Mouse (Mus musculus) neural tube, embryonic 15.5 days (tissue): Measurements from ENCODE around the gene Zfp385a. TPM values are rescaled to one million over a fixed set of nuclear protein-coding genes. Genes with fewer than 3 reads are reported as not detected.
A peak's percentile ranks its signal among the peaks of the same experiment; 100 is the strongest.

Experiments used
- ATAC-seq: fragments of 200-750 bp; cut with Nextera tagmentation; 2 replicates; pipeline ENCODE4 v1.8.0; 2017; ENCODE audit warnings: mild to moderate bottlenecking, moderate TSS enrichment, moderate library complexity; ENCODE audit not compliant: low FRiP score
- H3K27ac ChIP-seq: fragments of 300-500 bp; sonication (generic); replicated peaks from 2 replicates; pipeline ENCODE4 v1.5.1; 2015; ENCODE audit warnings: mild to moderate bottlenecking, inconsistent platforms
- H3K27me3 ChIP-seq: fragments of 300-500 bp; sonication (generic); replicated peaks from 2 replicates; pipeline ENCODE4 v1.6.1; 2015; ENCODE audit warnings: inconsistent platforms
- H3K36me3 ChIP-seq: fragments of 300-500 bp; sonication (generic); 2 replicates; pipeline ENCODE4 v1.6.1; 2015; ENCODE audit warnings: inconsistent platforms
- H3K4me1 ChIP-seq: fragments of 300-500 bp; sonication (generic); 2 replicates; pipeline ENCODE4 v1.6.1; 2015; ENCODE audit warnings: inconsistent platforms
- H3K4me2 ChIP-seq: fragments of 300-500 bp; sonication (generic); 2 replicates; pipeline ENCODE4 v1.6.1; 2015; ENCODE audit warnings: inconsistent platforms, mild to moderate bottlenecking, moderate library complexity
- H3K4me3 ChIP-seq: fragments of 300-500 bp; sonication (generic); replicated peaks from 2 replicates; pipeline ENCODE4 v1.5.1; 2015; ENCODE audit warnings: mild to moderate bottlenecking, inconsistent platforms
- H3K9ac ChIP-seq: fragments of 300-500 bp; sonication (generic); replicated peaks from 2 replicates; pipeline ENCODE4 v1.6.1; 2015; ENCODE audit warnings: mild to moderate bottlenecking, inconsistent platforms
- H3K9me3 ChIP-seq: fragments of 300-500 bp; sonication (generic); replicated peaks from 2 replicates; pipeline ENCODE4 v1.6.1; 2016; ENCODE audit warnings: inconsistent platforms
- WGBS: fragments of 180-500 bp; shearing (Covaris S2); methylation state at CpG from one replicate; pipeline ENCODE4 v1.1.7; 2015; ENCODE audit warnings: mixed read lengths; 5-methylcytosine and 5-hydroxymethylcytosine counted together
- polyA plus RNA-seq: library from polyadenylated mRNA; unstranded; fragments of >200 nt; fragmentation: Nextera tagmentation; extraction: Ambion mirVana; gene quantifications from 2 replicates; pipeline ENCODE4 v1.2.1, GENCODE M21; 2015

Gene Zfp385a
- 18.6 and 19.9 TPM in 2 replicates for polyA plus RNA-seq

- H3K4me3 ChIP-seq: peak within 1 kb of the TSS; percentile 56
- H3K27me3 ChIP-seq: peaks cover 21% of the 10 kb centered on the region
- H3K27ac ChIP-seq: no peak within 1 kb of the TSS
- no peaks in the 10 kb centered on the region for H3K9me3 ChIP-seq
- 2% methylated on average over 25 of the region's 26 CpGs for WGBS
- ATAC-seq: peak; percentile 78
- peak within 1 kb of the TSS; percentile 59 for H3K9ac ChIP-seq
- peak within 1 kb of the TSS; percentile 74 for H3K4me2 ChIP-seq
- H3K36me3 ChIP-seq: no peaks in the 10 kb centered on the region
- H3K4me1 ChIP-seq: peaks cover 46% of the 10 kb centered on the region
These were observed at the start of gene Zfp385a for GRCm38 (mm10) chr15:103339961-103340337. Zfp385a (minus strand) TSS chr15:103340093.

- Histone ChIP-seq H3K4me1 (no peaks in the 10 kb centered on the region), H3K4me3 (no peak overlapping the region), H3K27ac (no peak overlapping the region), H3K4me2 (no peak overlapping the region), H3K36me3 (no peaks in the 10 kb centered on the region), H3K27me3 (no peaks in the 10 kb centered on the region), H3K9ac (no peak overlapping the region), H3K9me3 (no peaks in the 10 kb centered on the region)
- WGBS: 54% methylated on average over 4 of the region's 4 CpGs
- no peak for ATAC-seq
These were observed 48.8 kb upstream of the Zfp385a start for GRCm38 (mm10) chr15:103388556-103389145.

GRCm38 (mm10) chr15:103383771-103384488 is 44.0 kb upstream of the Zfp385a start:
- Histone ChIP-seq H3K27me3 (no peaks in the 10 kb centered on the region), H3K4me3 (no peak overlapping the region), H3K4me1 (no peaks in the 10 kb centered on the region; the same call in none of the 2 replicates), H3K9ac (no peak overlapping the region), H3K36me3 (no peaks in the 10 kb centered on the region), H3K27ac (no peak overlapping the region; the same call in 1 of the 2 replicates), H3K4me2 (no peak overlapping the region), H3K9me3 (no peaks in the 10 kb centered on the region)
- WGBS: 73% methylated on average over 7 of the region's 7 CpGs
- no peak for ATAC-seq

- 27% methylated on average over 5 of the region's 5 CpGs for WGBS
- Histone ChIP-seq H3K36me3 (no peaks in the 10 kb centered on the region), H3K4me3 (no peak overlapping the region), H3K4me1 (peaks cover 8% of the 10 kb centered on the region), H3K9ac (no peak overlapping the region), H3K27ac (no peak overlapping the region), H3K4me2 (no peak overlapping the region), H3K9me3 (no peaks in the 10 kb centered on the region), H3K27me3 (no peaks in the 10 kb centered on the region)
- ATAC-seq: no peak
These were observed 43.0 kb upstream of the Zfp385a start for GRCm38 (mm10) chr15:103382795-103383406.

- H3K4me3 ChIP-seq: no peak overlapping the region
- H3K4me2 ChIP-seq: no peak overlapping the region
- ATAC-seq: no peak
- no peaks in the 10 kb centered on the region for H3K9me3 ChIP-seq
- no peak overlapping the region for H3K9ac ChIP-seq
- 93% methylated on average over 2 of the region's 2 CpGs for WGBS
- peaks cover 12% of the 10 kb centered on the region for H3K4me1 ChIP-seq
- no peaks in the 10 kb centered on the region for H3K27me3 ChIP-seq
- H3K27ac ChIP-seq: no peak overlapping the region
- no peaks in the 10 kb centered on the region for H3K36me3 ChIP-seq
These were observed 42.2 kb upstream of the Zfp385a start for GRCm38 (mm10) chr15:103382075-103382474.

DNA sequence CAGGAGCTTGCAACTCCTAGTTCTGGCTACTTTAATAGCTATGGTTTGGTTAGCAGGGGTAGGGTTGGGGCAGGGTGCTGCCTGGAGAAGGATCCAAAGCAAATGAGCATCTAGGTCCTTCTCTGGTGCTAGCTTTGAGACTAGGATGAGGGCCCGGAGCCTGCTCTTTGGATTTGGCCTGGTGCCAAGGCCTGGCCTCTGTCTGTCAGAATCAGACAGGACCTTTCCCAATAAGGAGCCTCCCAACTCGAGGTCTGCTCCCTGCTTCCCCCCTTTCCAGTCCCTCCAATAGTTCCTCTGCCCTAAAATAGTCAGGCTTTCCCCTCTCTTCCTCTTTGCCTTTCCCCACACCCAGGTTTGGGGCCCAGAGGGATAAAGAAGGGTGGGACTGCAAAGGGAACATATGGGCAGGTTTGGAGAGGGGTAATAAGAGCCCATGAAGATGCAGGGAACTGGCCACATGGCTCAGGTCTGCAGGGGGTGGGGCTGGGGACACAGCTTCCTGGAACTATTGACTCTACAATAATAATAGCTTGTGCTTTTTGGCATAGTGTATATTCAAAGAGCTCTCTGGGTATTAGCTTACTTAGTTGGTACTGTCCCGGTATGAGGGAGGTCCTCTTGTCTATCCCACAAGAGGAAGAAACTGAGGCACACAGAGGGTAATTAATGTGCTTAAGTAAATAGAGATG is 38.9 kb upstream of the Zfp385a start:
- H3K4me2 ChIP-seq: no peak overlapping the region
- peaks cover 18% of the 10 kb centered on the region for H3K4me1 ChIP-seq
- no peak overlapping the region for H3K9ac ChIP-seq
- no peaks in the 10 kb centered on the region for H3K9me3 ChIP-seq
- no peak for ATAC-seq
- H3K4me3 ChIP-seq: no peak overlapping the region
- H3K27me3 ChIP-seq: no peaks in the 10 kb centered on the region
- H3K27ac ChIP-seq: no peak overlapping the region
- H3K36me3 ChIP-seq: no peaks in the 10 kb centered on the region
- 71% methylated on average over 3 of the region's 3 CpGs for WGBS

DNA sequence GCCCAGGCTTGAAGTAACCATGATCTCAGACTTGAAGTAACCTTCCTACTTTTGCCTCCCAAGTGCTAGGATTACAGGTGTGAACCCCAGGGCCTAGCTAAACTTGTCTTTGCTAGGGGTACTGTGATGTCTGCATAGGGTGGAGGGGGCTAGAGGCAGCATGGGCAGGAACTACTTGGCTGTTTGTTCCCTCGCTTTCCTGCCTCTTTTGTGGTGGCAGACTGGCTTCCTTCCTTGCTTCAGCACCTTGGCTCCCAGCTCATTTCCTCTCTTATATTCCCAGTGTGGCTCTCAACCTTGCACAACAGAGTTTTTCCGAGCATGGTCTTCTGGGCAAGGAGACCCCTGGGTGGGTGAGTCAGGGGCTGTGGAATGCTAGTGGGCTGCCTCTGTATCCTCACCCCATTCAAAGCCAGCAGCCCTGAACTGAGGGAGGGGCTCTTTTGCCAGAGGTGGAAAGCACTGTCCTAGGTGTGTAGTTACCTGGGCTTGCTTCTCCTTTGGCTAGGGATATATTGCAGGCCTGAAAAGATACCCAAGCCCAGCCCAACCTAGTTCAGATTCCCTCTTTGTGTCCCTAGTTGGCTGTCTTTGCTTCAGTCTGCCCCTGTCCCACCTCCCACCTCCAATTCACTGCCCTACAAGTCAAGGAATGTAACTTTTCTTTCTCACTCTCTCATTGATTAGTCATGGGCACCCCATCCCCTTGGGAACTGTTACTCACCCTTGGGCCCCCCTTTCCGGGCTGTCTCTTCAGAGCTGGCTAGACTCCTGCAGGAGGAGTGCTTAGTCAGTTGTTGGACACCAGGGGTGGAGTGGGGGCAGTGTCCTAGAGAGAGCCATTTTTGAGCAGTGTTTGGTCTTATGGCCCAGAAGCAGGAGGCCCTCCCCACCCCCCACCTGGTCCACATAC is 38.1 kb upstream of the Zfp385a start:
- Histone ChIP-seq H3K4me1 (peaks cover 18% of the 10 kb centered on the region), H3K9me3 (no peaks in the 10 kb centered on the region), H3K4me2 (no peak overlapping the region), H3K4me3 (no peak overlapping the region), H3K9ac (no peak overlapping the region), H3K27me3 (no peaks in the 10 kb centered on the region), H3K27ac (no peak overlapping the region), H3K36me3 (no peaks in the 10 kb centered on the region)
- WGBS: 56% methylated on average over 3 of the region's 3 CpGs
- no peak for ATAC-seq

DNA sequence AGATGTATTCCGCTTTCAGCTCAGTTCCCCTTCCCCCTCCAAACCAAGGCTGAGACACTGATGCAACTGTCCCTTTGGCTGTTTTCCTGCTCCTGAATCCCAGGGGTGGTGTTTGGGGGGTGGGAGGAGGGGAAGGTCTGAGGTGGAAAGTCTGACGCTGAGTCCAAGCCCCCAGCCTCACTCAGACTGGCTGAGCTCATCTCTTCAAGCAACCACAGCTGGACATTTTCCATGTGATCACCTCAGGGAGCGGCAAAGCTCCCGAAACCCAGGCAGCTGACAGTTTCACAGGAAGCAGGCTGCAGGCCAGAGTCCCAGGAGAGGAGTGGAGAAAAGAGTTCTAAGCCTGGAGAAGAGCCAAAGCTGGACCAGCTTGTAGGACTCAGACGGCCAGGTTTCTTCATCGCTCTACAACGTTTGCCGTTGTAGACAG is 37.0 kb upstream of the Zfp385a start:
- Histone ChIP-seq H3K9me3 (no peaks in the 10 kb centered on the region), H3K27me3 (no peaks in the 10 kb centered on the region), H3K4me3 (no peak overlapping the region), H3K9ac (no peak overlapping the region), H3K36me3 (no peaks in the 10 kb centered on the region), H3K4me2 (no peak overlapping the region), H3K27ac (no peak overlapping the region), H3K4me1 (peaks cover 18% of the 10 kb centered on the region)
- no peak for ATAC-seq
- 68% methylated on average over 8 of the region's 8 CpGs for WGBS

GRCm38 (mm10) chr15:103375112-103375800 is 35.4 kb upstream of the Zfp385a start:
- WGBS: 89% methylated on average over 4 of the region's 4 CpGs
- Histone ChIP-seq H3K9ac (no peak overlapping the region), H3K9me3 (no peaks in the 10 kb centered on the region), H3K4me2 (no peak overlapping the region), H3K27ac (no peak overlapping the region), H3K36me3 (no peaks in the 10 kb centered on the region), H3K4me3 (no peak overlapping the region), H3K4me1 (peaks cover 18% of the 10 kb centered on the region), H3K27me3 (no peaks in the 10 kb centered on the region)
- ATAC-seq: no peak

GRCm38 (mm10) chr15:103372461-103372860 is 32.6 kb upstream of the Zfp385a start:
- Histone ChIP-seq H3K27me3 (peaks cover 5% of the 10 kb centered on the region), H3K4me1 (peaks cover 7% of the 10 kb centered on the region), H3K27ac (no peak overlapping the region), H3K4me2 (no peak overlapping the region), H3K9me3 (no peaks in the 10 kb centered on the region), H3K9ac (no peak overlapping the region), H3K36me3 (no peaks in the 10 kb centered on the region), H3K4me3 (no peak overlapping the region)
- ATAC-seq: no peak
